Mouse (Mus musculus) heart, embryonic 14.5 days (tissue): ENCODE data around the gene Olfr766-ps1. TPM values are rescaled to one million over a fixed set of nuclear protein-coding genes. Genes with fewer than 3 reads are reported as not detected.
"Not testable (repeated sequence)": the region's sequence is repeated elsewhere in the genome, so short reads cannot be mapped to it uniquely, and the experiment has no call there.

ENCODE experiments used
- ATAC-seq: fragments of 200-750 bp; cut with Nextera tagmentation; 2 replicates; pipeline ENCODE4 v1.8.0; 2017; ENCODE audit warnings: low read depth, moderate TSS enrichment; ENCODE audit not compliant: insufficient number of reproducible peaks, insufficient read depth, low FRiP score
- H3K27ac ChIP-seq, 2 experiments: fragments of 200-500 bp in 1 of 2; fragments of 300-500 bp in 1 of 2; sonication (generic) in 1 of 2; replicated peaks in 1 of 2; 2 replicates each; pipeline ENCODE4 v1.5.1; 2012 to 2014; ENCODE audit warnings: low read depth in 2 of 2, low read length in 2 of 2, control low read depth in 1 of 2, mild to moderate bottlenecking in 1 of 2, mixed read lengths in 1 of 2; ENCODE audit not compliant: control insufficient read depth in 1 of 2, insufficient read depth in 1 of 2
- H3K27me3 ChIP-seq: fragments of 300-500 bp; sonication (generic); 2 replicates; pipeline ENCODE4 v1.6.1; 2014; ENCODE audit warnings: mild to moderate bottlenecking, low read length, control low read depth; ENCODE audit not compliant: control insufficient read depth, insufficient read depth
- H3K36me3 ChIP-seq: fragments of 300-500 bp; sonication (generic); 2 replicates; pipeline ENCODE4 v1.6.1; 2014; ENCODE audit warnings: mild to moderate bottlenecking, control low read depth, low read length, mixed read lengths; ENCODE audit not compliant: control insufficient read depth, insufficient read depth
- H3K4me1 ChIP-seq, 2 experiments: fragments of 200-500 bp in 1 of 2; fragments of 300-500 bp in 1 of 2; sonication (generic) in 1 of 2; 2 replicates each; pipeline ENCODE4 v1.6.1; 2012 to 2014; ENCODE audit warnings: low read length in 2 of 2, control low read depth in 1 of 2, mixed read lengths in 1 of 2; ENCODE audit not compliant: control insufficient read depth in 2 of 2, insufficient read depth in 2 of 2
- H3K4me2 ChIP-seq: fragments of 300-500 bp; sonication (generic); 2 replicates; pipeline ENCODE4 v1.6.1; 2014; ENCODE audit warnings: mild to moderate bottlenecking, low read length
- H3K4me3 ChIP-seq, 2 experiments: fragments of 200-500 bp in 1 of 2; fragments of 300-500 bp in 1 of 2; sonication (generic) in 1 of 2; 2 replicates each; pipeline ENCODE4 v1.5.1; 2012 to 2014; ENCODE audit warnings: low read length in 2 of 2, mild to moderate bottlenecking in 2 of 2, control low read depth in 1 of 2, low read depth in 1 of 2, moderate library complexity in 1 of 2; ENCODE audit not compliant: control insufficient read depth in 1 of 2, insufficient read depth in 1 of 2
- H3K9ac ChIP-seq: fragments of 300-500 bp; sonication (generic); 2 replicates; pipeline ENCODE4 v1.6.1; 2014; ENCODE audit warnings: mild to moderate bottlenecking, low read length
- H3K9me3 ChIP-seq: fragments of 300-500 bp; sonication (generic); 2 replicates; pipeline ENCODE4 v1.6.1; 2016; ENCODE audit warnings: low read length, control low read depth; ENCODE audit not compliant: control insufficient read depth
- WGBS: fragments of 180-500 bp; shearing (Covaris S2); extraction: QIAGEN DNeasy Blood & Tissue Kit; methylation state at CpG from one replicate; pipeline ENCODE4 v1.1.7; 2014; 5-methylcytosine and 5-hydroxymethylcytosine counted together
- polyA plus RNA-seq: library from polyadenylated mRNA; unstranded; fragments of >200 nt; fragmentation: Nextera tagmentation; extraction: Ambion mirVana; gene quantifications from 2 replicates; pipeline ENCODE4 v1.2.1, GENCODE M21; 2014

Olfr766-ps1 gene
- not detected in 2 replicates for polyA plus RNA-seq

DNA sequence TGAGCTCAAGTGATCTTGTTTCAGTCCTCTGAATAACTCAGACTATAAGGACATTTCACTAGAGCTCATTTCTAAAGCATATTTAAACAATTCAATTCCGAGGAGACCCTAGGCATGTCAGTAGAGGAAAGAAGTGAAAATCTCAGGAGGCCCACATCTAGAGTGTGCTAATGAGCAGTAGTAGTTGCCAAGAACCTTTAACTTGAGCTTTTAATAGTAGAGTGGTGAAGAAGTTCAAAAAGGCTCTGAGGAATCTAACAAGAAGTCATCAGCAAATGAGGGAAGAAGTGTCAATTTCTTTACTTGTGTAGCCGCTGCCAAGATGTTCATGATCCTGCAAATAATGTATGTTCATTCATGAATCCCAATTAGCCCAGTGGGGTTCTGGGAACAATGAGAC is at the start of gene Olfr766-ps1:
Gene Olfr766-ps1 (minus strand): TSS at position 101 of the 400 bp plus-strand sequence.
- H3K9me3 ChIP-seq = no peaks in the 10 kb centered on the region
- H3K9ac ChIP-seq = no peak within 1 kb of the TSS
- no peak within 1 kb of the TSS for H3K4me3 ChIP-seq
- 73% methylated on average over 2 of the region's 2 CpGs for WGBS
- no peaks in the 10 kb centered on the region for H3K27me3 ChIP-seq
- no peak within 1 kb of the TSS for H3K27ac ChIP-seq
- no peak for ATAC-seq
- no peak within 1 kb of the TSS for H3K4me2 ChIP-seq
- H3K36me3 ChIP-seq = no peaks in the 10 kb centered on the region
- no peaks in the 10 kb centered on the region for H3K4me1 ChIP-seq

GRCm38 (mm10) chr10:129117761-129118160 is 49.0 kb upstream of the Olfr766-ps1 start, which contains the start of gene Olfr769:
Gene Olfr769, minus strand, starts transcription at chr10:129117861.
- H3K9me3 ChIP-seq = peaks cover 5% of the 10 kb centered on the region; the same call in 1 of the 2 replicates
- no peaks in the 10 kb centered on the region for H3K36me3 ChIP-seq
- H3K4me2 ChIP-seq = no peak within 1 kb of the TSS
- no peak within 1 kb of the TSS for H3K27ac ChIP-seq
- 67% methylated on average over 2 of the region's 2 CpGs for WGBS
- H3K4me3 ChIP-seq = no peak within 1 kb of the TSS
- H3K4me1 ChIP-seq = no peaks in the 10 kb centered on the region
- H3K9ac ChIP-seq = no peak within 1 kb of the TSS
- no peaks in the 10 kb centered on the region for H3K27me3 ChIP-seq
- ATAC-seq = no peak

GRCm38 (mm10) chr10:129115146-129115545 is 46.4 kb upstream of the Olfr766-ps1 start:
- WGBS = 96% methylated on average over 3 of the region's 3 CpGs
- H3K4me3 ChIP-seq = no peak overlapping the region
- no peak overlapping the region for H3K27ac ChIP-seq
- H3K9me3 ChIP-seq = peaks cover 9% of the 10 kb centered on the region
- no peaks in the 10 kb centered on the region for H3K36me3 ChIP-seq
- H3K4me2 ChIP-seq = no peak overlapping the region
- no peak overlapping the region for H3K9ac ChIP-seq
- no peak for ATAC-seq
- H3K27me3 ChIP-seq = no peaks in the 10 kb centered on the region
- no peaks in the 10 kb centered on the region for H3K4me1 ChIP-seq

- Histone ChIP-seq H3K9ac (no peak overlapping the region), H3K36me3 (no peaks in the 10 kb centered on the region), H3K4me3 (no peak overlapping the region), H3K9me3 (no peaks in the 10 kb centered on the region), H3K27me3 (no peaks in the 10 kb centered on the region), H3K4me2 (no peak overlapping the region), H3K4me1 (no peaks in the 10 kb centered on the region), H3K27ac (no peak overlapping the region)
- no peak for ATAC-seq
- 29% methylated on average over 3 of the region's 3 CpGs for WGBS
Observed at GRCm38 (mm10) chr10:129101231-129101630, 32.5 kb upstream of the Olfr766-ps1 start.

DNA sequence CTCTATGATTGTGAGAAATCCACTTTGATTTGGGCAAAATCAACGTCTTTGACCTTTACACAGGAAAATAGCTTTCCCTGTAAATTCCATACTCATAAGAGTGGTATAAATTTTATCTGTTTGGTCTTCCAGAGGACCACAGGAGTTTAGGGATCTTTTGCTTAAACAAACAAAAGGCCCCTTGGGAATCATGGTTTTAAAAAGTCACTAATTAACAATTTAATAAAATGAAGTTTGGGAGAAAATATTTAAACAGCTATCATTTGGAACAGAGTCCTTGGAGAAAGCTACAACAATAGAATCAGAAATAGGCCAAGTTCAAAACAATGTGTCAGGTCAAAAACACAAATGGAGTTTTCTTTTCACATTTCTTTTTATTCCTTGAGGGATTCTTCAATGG is 30.5 kb upstream of the Olfr766-ps1 start, which contains the start of gene Olfr768:
Gene Olfr768 (minus strand): TSS at position 101 of the 400 bp plus-strand sequence.
- H3K36me3 ChIP-seq = no peaks in the 10 kb centered on the region
- H3K27ac ChIP-seq = no peak within 1 kb of the TSS
- H3K9me3 ChIP-seq = no peaks in the 10 kb centered on the region
- no peak for ATAC-seq
- H3K27me3 ChIP-seq = no peaks in the 10 kb centered on the region
- no peak within 1 kb of the TSS for H3K4me3 ChIP-seq
- no peak within 1 kb of the TSS for H3K9ac ChIP-seq
- WGBS = 65% methylated on average over 1 of the region's 1 CpGs
- H3K4me2 ChIP-seq = no peak within 1 kb of the TSS
- no peaks in the 10 kb centered on the region for H3K4me1 ChIP-seq

- H3K27ac ChIP-seq, H3K4me3 ChIP-seq, H3K27me3 ChIP-seq, H3K9ac ChIP-seq, H3K4me2 ChIP-seq, ATAC-seq, H3K36me3 ChIP-seq, H3K9me3 ChIP-seq, H3K4me1 ChIP-seq: not testable (repeated sequence)
Observed at GRCm38 (mm10) chr10:129082810-129083209, 14.0 kb upstream of the Olfr766-ps1 start, which contains the start of gene Olfr767. Gene Olfr767, minus strand, starts transcription at chr10:129082910.

DNA sequence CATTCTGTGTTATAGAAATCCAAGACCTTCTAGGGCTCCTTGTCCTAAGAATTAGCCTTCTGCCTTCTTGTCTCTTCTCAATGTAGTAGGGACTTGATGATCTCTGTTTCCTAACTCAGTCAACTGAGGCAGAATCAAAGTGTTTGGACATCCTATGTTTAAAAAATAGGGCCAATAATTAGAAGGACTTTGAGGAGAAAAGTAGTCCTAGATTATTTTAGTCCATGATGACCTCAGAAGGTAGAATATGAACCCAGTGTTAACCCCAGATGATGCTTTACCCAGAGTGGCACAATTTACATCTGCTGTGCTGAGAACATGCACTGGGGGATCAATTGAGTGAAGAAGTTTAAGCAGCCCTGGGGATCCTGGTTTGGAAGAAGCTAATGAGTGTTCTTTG is 18.9 kb downstream of the Olfr766-ps1 start, which contains the start of gene Olfr765:
Gene Olfr765 (minus strand): TSS at position 101 of the 400 bp plus-strand sequence.
- not testable (repeated sequence) for H3K36me3 ChIP-seq, H3K9ac ChIP-seq, H3K4me3 ChIP-seq, H3K27me3 ChIP-seq, H3K4me1 ChIP-seq, H3K27ac ChIP-seq, H3K4me2 ChIP-seq, ATAC-seq, H3K9me3 ChIP-seq

DNA sequence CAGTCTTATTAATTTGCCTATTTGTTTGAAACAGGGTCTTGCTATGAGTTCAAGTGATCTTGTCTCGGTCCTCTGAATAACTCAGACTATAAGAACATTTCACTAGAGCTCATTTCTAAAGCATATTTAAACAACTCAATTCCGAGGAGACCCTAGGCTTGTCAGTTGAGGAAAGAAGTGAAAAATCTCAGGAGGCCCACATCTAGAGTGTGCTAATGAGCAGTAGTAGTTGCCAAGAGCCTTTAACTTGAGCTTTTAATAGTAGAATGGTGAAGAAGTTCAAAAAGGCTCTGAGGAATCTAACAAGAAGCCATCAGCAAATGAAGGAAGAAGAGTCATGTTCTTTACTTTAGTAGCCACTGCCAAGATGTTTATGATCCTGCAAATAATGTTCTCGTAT is 29.0 kb downstream of the Olfr766-ps1 start, which contains the start of gene Olfr764-ps1:
Gene Olfr764-ps1 (minus strand): TSS at position 101 of the 400 bp plus-strand sequence.
- ATAC-seq = no peak
- Histone ChIP-seq H3K9ac (no peak within 1 kb of the TSS), H3K4me1 (no peaks in the 10 kb centered on the region), H3K27ac (no peak within 1 kb of the TSS), H3K4me2 (no peak within 1 kb of the TSS), H3K9me3 (no peaks in the 10 kb centered on the region), H3K27me3 (no peaks in the 10 kb centered on the region), H3K4me3 (no peak within 1 kb of the TSS), H3K36me3 (no peaks in the 10 kb centered on the region)
- 65% methylated on average over 3 of the region's 3 CpGs for WGBS
